Mouse (Mus musculus) embryo, embryonic 11.5 days (tissue): ENCODE results near the gene Hoxc11.

Experiments used
- DNase-seq: peaks from one replicate; pipeline ENCODE4 v3.0.0-alpha.2; 2012; ENCODE audit warnings: low read depth, low spot score

Hoxc11 gene

GRCm38 (mm10) chr15:102981379-102982288 lies 27.4 kb downstream of the Hoxc11 start:
- peak; percentile 66 for DNase-seq

GRCm38 (mm10) chr15:102983716-102984115 lies 29.5 kb downstream of the Hoxc11 start:
- DNase-seq, result no peak

- no peak for DNase-seq
Measured at GRCm38 (mm10) chr15:102984521-102984920, 30.3 kb downstream of the Hoxc11 start.

- no peak for DNase-seq
Measured at GRCm38 (mm10) chr15:102984925-102985324, 30.7 kb downstream of the Hoxc11 start.

- DNase-seq, result peak; percentile 89
Measured at GRCm38 (mm10) chr15:102987124-102987833, 33.1 kb downstream of the Hoxc11 start.

- no peak for DNase-seq
Measured at GRCm38 (mm10) chr15:102988078-102988477, 33.9 kb downstream of the Hoxc11 start.

- DNase-seq, result no peak
Measured at GRCm38 (mm10) chr15:102990461-102991397, 36.5 kb downstream of the Hoxc11 start, which contains the start of gene Hoxc8. Gene Hoxc8 (plus strand): TSS chr15:102990607.

- no peak for DNase-seq
Measured at GRCm38 (mm10) chr15:102991782-102992181, 37.6 kb downstream of the Hoxc11 start.

- no peak for DNase-seq
Measured at GRCm38 (mm10) chr15:102992206-102992605, 38.0 kb downstream of the Hoxc11 start.

GRCm38 (mm10) chr15:102992863-102993262 lies 38.6 kb downstream of the Hoxc11 start:
- DNase-seq, result no peak

GRCm38 (mm10) chr15:102996548-102996947 lies 42.3 kb downstream of the Hoxc11 start:
- DNase-seq, result no peak

GRCm38 (mm10) chr15:102997431-102997830 lies 43.2 kb downstream of the Hoxc11 start:
- no peak for DNase-seq

GRCm38 (mm10) chr15:102997939-102998355 lies 43.7 kb downstream of the Hoxc11 start, which contains the start of gene Hoxc6:
Gene Hoxc6 (plus strand): TSS chr15:102998257.
- DNase-seq, result no peak

GRCm38 (mm10) chr15:102998608-102999182 lies 44.5 kb downstream of the Hoxc11 start:
- DNase-seq, result no peak

GRCm38 (mm10) chr15:102999183-102999831 lies 45.1 kb downstream of the Hoxc11 start:
- DNase-seq, result peak; percentile 75

GRCm38 (mm10) chr15:102999955-103000354 lies 45.7 kb downstream of the Hoxc11 start:
- no peak for DNase-seq

- no peak for DNase-seq
Measured at GRCm38 (mm10) chr15:103000501-103000901, 46.3 kb downstream of the Hoxc11 start.

GRCm38 (mm10) chr15:103001370-103001769 lies 47.1 kb downstream of the Hoxc11 start:
- DNase-seq, result no peak

GRCm38 (mm10) chr15:103002156-103002555 lies 47.9 kb downstream of the Hoxc11 start:
- no peak for DNase-seq

GRCm38 (mm10) chr15:103002821-103003448 lies 48.7 kb downstream of the Hoxc11 start:
- no peak for DNase-seq
